Mouse (Mus musculus): ENCODE measurements around the gene Olfr433.
"Not testable (repeated sequence)": the region's sequence is repeated elsewhere in the genome, so short reads cannot be mapped to it uniquely, and the experiment has no call there.

Gene Olfr433

GRCm38 (mm10) chr1:174040523-174041177 is at the start of gene Olfr433:
Gene Olfr433 (plus strand): TSS chr1:174040705.
- peak; percentile 52 for DNase-seq

- DNase-seq = no peak
These were observed 45.5 kb upstream of the Olfr433 start for GRCm38 (mm10) chr1:173995003-173995402.

DNA sequence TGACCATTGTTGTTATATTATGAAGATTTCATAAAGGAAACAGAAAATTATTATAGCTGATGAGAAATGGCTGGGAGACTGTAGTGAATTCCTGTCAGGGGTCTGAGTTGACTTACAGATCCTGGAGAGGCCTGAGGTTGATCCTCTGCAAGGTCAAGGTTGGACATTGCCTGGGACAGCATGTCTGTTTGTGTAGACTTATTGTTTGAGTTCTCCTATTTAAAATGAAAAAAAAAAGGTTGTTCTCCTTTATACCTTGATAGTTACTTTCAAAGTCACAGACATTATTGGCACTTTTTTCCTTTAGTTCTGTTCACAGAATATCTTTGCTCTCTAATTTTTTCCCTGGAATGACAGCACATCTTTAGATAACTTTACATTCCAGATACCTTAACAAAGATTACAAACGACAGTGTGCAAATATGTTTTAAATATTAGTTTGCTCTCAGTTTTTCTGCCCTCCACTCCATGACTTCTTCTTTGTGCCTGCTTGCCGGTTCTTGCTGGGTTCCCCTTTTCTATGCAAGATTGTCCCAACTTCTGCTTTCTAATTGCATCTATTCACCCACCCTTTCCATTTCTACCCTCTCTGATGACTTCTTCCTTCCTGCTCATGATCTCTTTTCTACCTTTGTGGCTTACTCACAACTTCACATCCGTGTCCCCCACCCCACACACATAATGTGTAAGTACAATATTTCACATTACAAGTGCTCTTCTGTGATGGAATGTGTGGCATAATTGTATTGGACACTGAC is 36.0 kb upstream of the Olfr433 start:
- DNase-seq = not testable (repeated sequence)

- not testable (repeated sequence) for DNase-seq
These were observed 33.5 kb upstream of the Olfr433 start for GRCm38 (mm10) chr1:174007050-174007449.

- no peak for DNase-seq
These were observed 8.8 kb upstream of the Olfr433 start, which contains the start of gene Ifi205 for GRCm38 (mm10) chr1:174031698-174032097. Gene Ifi205 (minus strand): TSS chr1:174031810.

- no peak for DNase-seq
These were observed 4.7 kb upstream of the Olfr433 start for GRCm38 (mm10) chr1:174035841-174036240.

DNA sequence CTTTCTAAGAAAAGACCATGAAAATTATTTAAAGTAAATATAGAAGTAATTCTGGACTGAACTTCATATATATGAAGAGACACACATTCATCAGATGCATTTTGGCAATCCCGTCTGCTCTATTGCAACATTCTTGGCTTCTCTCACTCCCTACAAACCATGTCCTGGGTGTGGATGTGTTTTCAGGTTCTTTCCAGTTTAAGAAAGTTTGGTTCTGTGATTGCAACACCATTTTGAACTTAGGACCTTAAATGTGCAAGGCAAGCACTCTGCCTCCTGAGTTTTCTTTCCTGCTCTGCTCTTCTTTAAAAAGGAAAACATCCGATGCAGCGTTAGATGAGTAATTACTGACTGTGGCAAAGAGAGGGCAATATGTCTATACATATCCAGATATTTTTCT is 2.0 kb upstream of the Olfr433 start:
- no peak for DNase-seq

DNA sequence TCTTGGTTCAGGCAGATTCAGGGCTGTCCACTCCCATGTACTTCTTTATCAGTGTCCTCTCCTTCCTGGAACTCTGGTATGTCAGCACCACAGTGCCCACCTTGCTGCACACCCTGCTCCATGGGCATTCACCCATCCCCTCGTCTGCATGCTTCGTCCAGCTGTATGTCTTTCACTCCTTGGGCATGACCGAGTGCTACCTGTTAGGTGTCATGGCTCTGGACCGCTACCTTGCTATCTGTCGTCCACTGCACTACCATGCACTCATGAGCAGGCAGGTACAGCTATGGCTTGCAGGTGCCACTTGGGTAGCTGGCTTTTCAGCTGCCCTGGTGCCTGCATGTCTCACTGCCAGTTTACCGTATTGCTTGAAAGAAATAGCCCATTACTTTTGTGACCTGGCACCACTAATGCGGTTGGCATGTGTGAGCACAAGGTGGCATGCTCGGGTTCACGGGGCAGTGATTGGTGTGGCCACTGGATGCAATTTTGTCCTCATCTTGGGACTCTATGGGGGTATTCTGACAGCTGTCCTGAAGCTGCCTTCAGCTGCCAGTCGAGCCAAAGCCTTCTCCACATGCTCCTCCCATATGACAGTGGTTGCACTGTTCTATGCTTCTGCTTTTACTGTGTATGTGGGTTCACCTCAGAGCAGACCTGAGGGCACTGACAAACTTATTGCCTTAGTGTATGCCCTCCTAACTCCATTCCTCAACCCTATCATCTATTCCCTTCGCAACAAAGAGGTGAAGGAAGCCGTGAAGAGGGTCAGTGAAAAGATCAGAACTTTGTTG is 1.8 kb downstream of the Olfr433 start:
- DNase-seq = not testable (repeated sequence)

DNA sequence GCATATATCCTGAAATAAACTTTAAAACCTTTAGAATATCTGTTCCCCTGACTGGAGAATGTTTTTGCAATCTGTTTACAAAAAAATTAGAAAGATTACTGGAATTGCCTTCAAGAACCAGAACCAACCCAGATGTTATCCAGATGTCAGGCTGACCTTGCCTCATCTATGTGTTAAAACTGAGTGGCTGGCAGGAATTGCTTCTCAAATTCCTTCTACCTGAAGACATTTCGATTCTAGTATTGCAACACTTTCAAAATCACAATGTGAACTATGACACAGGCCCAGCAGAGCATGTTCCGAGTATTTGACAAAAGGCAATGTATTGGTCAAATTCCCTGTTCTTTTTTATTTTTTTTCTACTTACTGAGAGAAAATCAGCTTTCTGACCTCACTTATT is 3.9 kb downstream of the Olfr433 start:
- no peak for DNase-seq

DNA sequence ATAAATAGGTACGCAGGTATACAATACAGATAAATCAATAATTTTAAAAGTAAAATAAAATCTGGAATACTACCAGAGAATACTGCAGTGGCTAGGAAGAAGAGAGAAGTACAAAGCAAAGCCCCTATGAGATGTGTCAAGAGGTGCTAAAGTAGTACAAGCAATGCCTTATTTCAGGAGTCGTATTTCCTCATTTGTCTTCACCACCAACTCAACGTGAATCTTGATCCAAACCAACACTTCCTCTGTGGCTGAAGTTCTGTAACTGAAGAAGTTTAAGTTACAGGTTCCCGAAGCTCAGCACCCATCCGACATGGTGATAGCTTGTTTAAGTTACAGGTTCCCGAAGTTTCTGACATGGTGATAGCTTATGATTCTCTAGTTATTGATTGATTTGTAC is 7.7 kb downstream of the Olfr433 start:
- DNase-seq = not testable (repeated sequence)

DNA sequence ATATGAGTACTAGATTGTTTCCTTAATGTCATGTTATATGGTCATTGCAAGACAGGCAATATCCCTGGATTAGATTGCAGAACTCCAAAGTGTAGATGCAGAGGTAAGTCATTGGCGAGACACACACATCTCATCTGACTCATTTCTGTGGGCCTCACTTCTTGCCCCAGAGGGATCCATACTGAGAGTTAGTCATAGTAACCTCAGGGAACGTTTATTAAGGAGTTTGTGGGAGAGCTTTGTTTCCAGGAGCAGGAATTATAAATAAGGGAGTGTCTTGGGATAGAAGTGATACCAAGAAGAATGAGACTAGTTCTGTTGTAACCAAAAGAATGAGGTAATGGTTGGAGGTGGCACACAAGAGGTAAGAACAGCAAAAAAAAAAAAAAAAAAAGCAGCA is 8.4 kb downstream of the Olfr433 start, which contains the start of gene Olfr432:
Gene Olfr432 (plus strand): TSS at position 313 of the 400 bp plus-strand sequence.
- DNase-seq = no peak

- DNase-seq = not testable (repeated sequence)
These were observed 8.9 kb downstream of the Olfr433 start for GRCm38 (mm10) chr1:174049357-174049756.

- no peak for DNase-seq
These were observed 10.0 kb downstream of the Olfr433 start for GRCm38 (mm10) chr1:174050532-174050931.

- DNase-seq = no peak
These were observed 11.0 kb downstream of the Olfr433 start for GRCm38 (mm10) chr1:174051515-174051914.

- DNase-seq = no peak
These were observed 11.5 kb downstream of the Olfr433 start for GRCm38 (mm10) chr1:174051931-174052536.

DNA sequence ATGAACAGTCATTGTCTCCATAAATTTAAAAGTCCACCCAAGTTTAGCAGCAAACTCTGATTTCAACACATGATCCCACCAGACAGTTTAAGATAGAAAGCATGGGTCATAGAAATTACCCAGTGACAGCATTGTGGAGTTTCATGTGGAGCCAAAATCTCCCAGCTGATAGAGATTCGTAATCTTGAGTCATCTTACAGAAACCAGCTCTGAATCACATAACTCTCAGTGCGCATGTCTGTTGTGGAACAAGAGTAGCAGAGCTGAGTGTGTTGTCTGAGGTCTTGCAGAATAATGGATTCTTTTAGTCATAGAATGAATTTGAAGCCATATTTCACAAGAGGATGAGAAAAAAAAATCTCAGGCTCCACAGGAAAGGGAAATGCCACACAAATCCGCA is 12.5 kb downstream of the Olfr433 start:
- no peak for DNase-seq

DNA sequence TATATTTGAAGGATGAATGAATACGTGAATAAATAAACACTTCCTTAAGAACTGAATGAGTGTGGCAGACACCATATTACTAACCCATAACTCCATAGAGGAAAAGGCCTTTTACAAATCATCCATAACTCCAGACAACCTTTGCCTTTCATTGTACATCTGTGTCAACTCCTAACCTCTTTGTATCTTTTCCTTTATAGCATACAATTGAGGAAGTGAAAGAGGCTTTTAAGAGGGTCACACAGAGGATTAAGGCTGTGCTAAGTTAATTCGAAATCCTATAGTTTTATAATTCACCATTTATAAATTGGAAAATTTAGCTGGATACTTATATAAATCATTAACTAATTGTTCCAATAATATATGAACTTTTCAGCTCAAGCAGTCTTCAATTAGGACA is 14.7 kb downstream of the Olfr433 start:
- no peak for DNase-seq

- no peak for DNase-seq
These were observed 25.8 kb downstream of the Olfr433 start, which contains the start of gene Olfr430 for GRCm38 (mm10) chr1:174066305-174066704. Gene Olfr430 (plus strand): TSS chr1:174066605.

DNA sequence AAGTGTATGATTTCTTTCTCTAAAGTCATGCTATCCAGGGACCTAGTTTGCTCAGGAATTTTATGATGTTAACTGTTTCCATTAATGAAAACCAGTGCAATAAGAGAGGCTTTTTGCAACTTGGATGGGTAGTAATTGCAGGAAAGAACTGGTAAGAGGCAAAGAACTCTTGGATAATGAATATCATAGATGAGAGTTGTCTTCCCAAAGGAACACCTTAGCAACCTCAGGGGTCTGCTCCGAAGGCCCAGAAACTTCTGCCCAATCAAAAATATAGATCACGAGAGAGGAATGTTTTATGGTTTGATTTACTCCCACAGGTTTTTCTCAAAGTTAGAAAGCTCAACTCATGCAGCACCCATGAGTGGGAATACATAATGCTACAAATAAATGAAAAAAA is 43.5 kb downstream of the Olfr433 start, which contains the start of gene Olfr429:
Gene Olfr429 (plus strand): TSS at position 301 of the 400 bp plus-strand sequence.
- DNase-seq = no peak

All from kidney, adult 9 months (tissue).